Mouse (Mus musculus) neural tube, embryonic 15.5 days (tissue): ENCODE results near the gene Bcr. TPM values are rescaled to one million over a fixed set of nuclear protein-coding genes. Genes with fewer than 3 reads are reported as not detected.

Experiments
- ATAC-seq: fragments of 200-750 bp; cut with Nextera tagmentation; 2 replicates; pipeline ENCODE4 v1.8.0; 2017; ENCODE audit warnings: mild to moderate bottlenecking, moderate TSS enrichment, moderate library complexity; ENCODE audit not compliant: low FRiP score
- H3K27ac ChIP-seq: fragments of 300-500 bp; sonication (generic); replicated peaks from 2 replicates; pipeline ENCODE4 v1.5.1; 2015; ENCODE audit warnings: mild to moderate bottlenecking, inconsistent platforms
- H3K27me3 ChIP-seq: fragments of 300-500 bp; sonication (generic); replicated peaks from 2 replicates; pipeline ENCODE4 v1.6.1; 2015; ENCODE audit warnings: inconsistent platforms
- H3K36me3 ChIP-seq: fragments of 300-500 bp; sonication (generic); 2 replicates; pipeline ENCODE4 v1.6.1; 2015; ENCODE audit warnings: inconsistent platforms
- H3K4me1 ChIP-seq: fragments of 300-500 bp; sonication (generic); 2 replicates; pipeline ENCODE4 v1.6.1; 2015; ENCODE audit warnings: inconsistent platforms
- H3K4me2 ChIP-seq: fragments of 300-500 bp; sonication (generic); 2 replicates; pipeline ENCODE4 v1.6.1; 2015; ENCODE audit warnings: inconsistent platforms, mild to moderate bottlenecking, moderate library complexity
- H3K4me3 ChIP-seq: fragments of 300-500 bp; sonication (generic); replicated peaks from 2 replicates; pipeline ENCODE4 v1.5.1; 2015; ENCODE audit warnings: mild to moderate bottlenecking, inconsistent platforms
- H3K9ac ChIP-seq: fragments of 300-500 bp; sonication (generic); replicated peaks from 2 replicates; pipeline ENCODE4 v1.6.1; 2015; ENCODE audit warnings: mild to moderate bottlenecking, inconsistent platforms
- H3K9me3 ChIP-seq: fragments of 300-500 bp; sonication (generic); replicated peaks from 2 replicates; pipeline ENCODE4 v1.6.1; 2016; ENCODE audit warnings: inconsistent platforms
- WGBS: fragments of 180-500 bp; shearing (Covaris S2); methylation state at CpG from one replicate; pipeline ENCODE4 v1.1.7; 2015; ENCODE audit warnings: mixed read lengths; 5-methylcytosine and 5-hydroxymethylcytosine counted together
- polyA plus RNA-seq: library from polyadenylated mRNA; unstranded; fragments of >200 nt; fragmentation: Nextera tagmentation; extraction: Ambion mirVana; gene quantifications from 2 replicates; pipeline ENCODE4 v1.2.1, GENCODE M21; 2015

Gene Bcr
- polyA plus RNA-seq: 13.9 and 15.6 TPM in 2 replicates

GRCm38 (mm10) chr10:75060217-75060842 is at the start of gene Bcr:
TSS of gene Bcr (plus strand) at chr10:75060592.
- 0% methylated on average over 46 of the region's 73 CpGs for WGBS
- H3K4me1 ChIP-seq: peaks cover 72% of the 10 kb centered on the region
- no peaks in the 10 kb centered on the region for H3K36me3 ChIP-seq
- H3K27me3 ChIP-seq: no peaks in the 10 kb centered on the region
- peak within 1 kb of the TSS; percentile 75 for H3K4me3 ChIP-seq
- H3K9me3 ChIP-seq: no peaks in the 10 kb centered on the region
- peak within 1 kb of the TSS; percentile 96 for H3K27ac ChIP-seq
- peak within 1 kb of the TSS; percentile 72 for H3K9ac ChIP-seq
- peak; percentile 90 for ATAC-seq
- H3K4me2 ChIP-seq: peak within 1 kb of the TSS; percentile 94

GRCm38 (mm10) chr10:75010704-75011103 is 49.7 kb upstream of the Bcr start:
- Histone ChIP-seq H3K27ac (no peak overlapping the region), H3K4me1 (peaks cover 28% of the 10 kb centered on the region), H3K9ac (no peak overlapping the region), H3K9me3 (no peaks in the 10 kb centered on the region), H3K27me3 (no peaks in the 10 kb centered on the region), H3K4me2 (no peak overlapping the region), H3K36me3 (peaks cover 6% of the 10 kb centered on the region; the same call in 1 of the 2 replicates), H3K4me3 (no peak overlapping the region)
- no peak for ATAC-seq
- 72% methylated on average over 15 of the region's 15 CpGs for WGBS

- Histone ChIP-seq H3K9me3 (no peaks in the 10 kb centered on the region), H3K27me3 (no peaks in the 10 kb centered on the region), H3K27ac (no peak overlapping the region), H3K36me3 (peaks cover 11% of the 10 kb centered on the region; the same call in 1 of the 2 replicates), H3K4me1 (peaks cover 11% of the 10 kb centered on the region; the same call in 1 of the 2 replicates), H3K4me3 (no peak overlapping the region), H3K9ac (no peak overlapping the region), H3K4me2 (no peak overlapping the region)
- ATAC-seq: no peak
- 71% methylated on average over 14 of the region's 14 CpGs for WGBS
Observed at GRCm38 (mm10) chr10:75015465-75015864, 44.9 kb upstream of the Bcr start.

- no peak overlapping the region for H3K27ac ChIP-seq
- WGBS: 71% methylated on average over 4 of the region's 4 CpGs
Observed at GRCm38 (mm10) chr10:75016481-75016880, 43.9 kb upstream of the Bcr start.

GRCm38 (mm10) chr10:75020271-75020670 is 40.1 kb upstream of the Bcr start:
- no peaks in the 10 kb centered on the region for H3K27me3 ChIP-seq
- WGBS: 68% methylated on average over 2 of the region's 2 CpGs
- no peak for ATAC-seq

More at GRCm38 (mm10) chr10:75016481-75016880, 43.9 kb upstream of the Bcr start:
- H3K4me1 ChIP-seq: peaks cover 3% of the 10 kb centered on the region; the same call in 1 of the 2 replicates
- peaks cover 11% of the 10 kb centered on the region; the same call in 1 of the 2 replicates for H3K36me3 ChIP-seq
- no peak overlapping the region for H3K4me2 ChIP-seq
- H3K9ac ChIP-seq: no peak overlapping the region
- no peak for ATAC-seq
- no peak overlapping the region for H3K4me3 ChIP-seq
- H3K27me3 ChIP-seq: no peaks in the 10 kb centered on the region
- H3K9me3 ChIP-seq: no peaks in the 10 kb centered on the region

GRCm38 (mm10) chr10:75021138-75021537 is 39.3 kb upstream of the Bcr start:
- Histone ChIP-seq H3K9me3 (no peaks in the 10 kb centered on the region), H3K27me3 (no peaks in the 10 kb centered on the region), H3K4me2 (no peak overlapping the region), H3K4me3 (no peak overlapping the region), H3K9ac (no peak overlapping the region), H3K27ac (no peak overlapping the region), H3K36me3 (peaks cover 5% of the 10 kb centered on the region; the same call in 1 of the 2 replicates), H3K4me1 (no peaks in the 10 kb centered on the region)
- no peak for ATAC-seq
- WGBS: 13% methylated on average over 6 of the region's 6 CpGs

More at GRCm38 (mm10) chr10:75020271-75020670, 40.1 kb upstream of the Bcr start:
- Histone ChIP-seq H3K4me3 (no peak overlapping the region), H3K9me3 (no peaks in the 10 kb centered on the region), H3K36me3 (peaks cover 8% of the 10 kb centered on the region; the same call in 1 of the 2 replicates), H3K9ac (no peak overlapping the region), H3K27ac (no peak overlapping the region), H3K4me1 (peaks cover 3% of the 10 kb centered on the region; the same call in 1 of the 2 replicates), H3K4me2 (no peak overlapping the region)

- ATAC-seq: peak; percentile 28; the same call in 1 of the 2 replicates
- Histone ChIP-seq H3K9ac (no peak overlapping the region), H3K4me1 (peaks cover 4% of the 10 kb centered on the region; the same call in 1 of the 2 replicates), H3K4me3 (no peak overlapping the region), H3K9me3 (no peaks in the 10 kb centered on the region), H3K27ac (0 out of 2 replicates have a peak overlapping the region, but pooled peaks have one; percentile 24), H3K4me2 (no peak overlapping the region), H3K36me3 (no peaks in the 10 kb centered on the region), H3K27me3 (no peaks in the 10 kb centered on the region)
- WGBS: 32% methylated on average over 8 of the region's 8 CpGs
Observed at GRCm38 (mm10) chr10:75026491-75026890, 33.9 kb upstream of the Bcr start.

GRCm38 (mm10) chr10:75028743-75029142 is 31.6 kb upstream of the Bcr start:
- 92% methylated on average over 8 of the region's 8 CpGs for WGBS

GRCm38 (mm10) chr10:75029677-75030076 is 30.7 kb upstream of the Bcr start:
- no peak overlapping the region for H3K27ac ChIP-seq
- no peak overlapping the region for H3K4me3 ChIP-seq
- no peaks in the 10 kb centered on the region for H3K27me3 ChIP-seq
- H3K36me3 ChIP-seq: no peaks in the 10 kb centered on the region
- no peaks in the 10 kb centered on the region for H3K9me3 ChIP-seq
- no peak for ATAC-seq
- no peak overlapping the region for H3K4me2 ChIP-seq
- WGBS: 94% methylated on average over 3 of the region's 3 CpGs
- peaks cover 16% of the 10 kb centered on the region for H3K4me1 ChIP-seq
- H3K9ac ChIP-seq: no peak overlapping the region

More at GRCm38 (mm10) chr10:75028743-75029142, 31.6 kb upstream of the Bcr start:
- Histone ChIP-seq H3K36me3 (no peaks in the 10 kb centered on the region), H3K4me1 (peaks cover 16% of the 10 kb centered on the region), H3K27me3 (no peaks in the 10 kb centered on the region), H3K4me3 (no peak overlapping the region), H3K9me3 (no peaks in the 10 kb centered on the region), H3K9ac (no peak overlapping the region), H3K27ac (no peak overlapping the region), H3K4me2 (no peak overlapping the region)
- no peak for ATAC-seq

- Histone ChIP-seq H3K36me3 (no peaks in the 10 kb centered on the region), H3K4me1 (peaks cover 16% of the 10 kb centered on the region), H3K9me3 (no peaks in the 10 kb centered on the region), H3K4me2 (no peak overlapping the region), H3K27me3 (no peaks in the 10 kb centered on the region), H3K9ac (no peak overlapping the region), H3K4me3 (no peak overlapping the region), H3K27ac (no peak overlapping the region)
- ATAC-seq: no peak
- 85% methylated on average over 3 of the region's 3 CpGs for WGBS
Observed at GRCm38 (mm10) chr10:75030234-75030633, 30.2 kb upstream of the Bcr start.

- ATAC-seq: no peak
- no peak overlapping the region for H3K4me3 ChIP-seq
- H3K27me3 ChIP-seq: no peaks in the 10 kb centered on the region
- H3K36me3 ChIP-seq: no peaks in the 10 kb centered on the region
- no peak overlapping the region for H3K4me2 ChIP-seq
- no peaks in the 10 kb centered on the region for H3K9me3 ChIP-seq
- WGBS: 67% methylated on average over 5 of the region's 5 CpGs
- H3K4me1 ChIP-seq: peaks cover 20% of the 10 kb centered on the region
- H3K9ac ChIP-seq: no peak overlapping the region
- H3K27ac ChIP-seq: no peak overlapping the region
Observed at GRCm38 (mm10) chr10:75031345-75032114, 28.9 kb upstream of the Bcr start.
